Mouse (Mus musculus) lung, embryonic 14.5 days (tissue): ENCODE results near the gene Galm. TPM values are rescaled to one million over a fixed set of nuclear protein-coding genes. Genes with fewer than 3 reads are reported as not detected.
"Not testable (repeated sequence)": the region's sequence is repeated elsewhere in the genome, so short reads cannot be mapped to it uniquely, and the experiment has no call there.

Experiments
- ATAC-seq: fragments of 200-750 bp; cut with Nextera tagmentation; 2 replicates; pipeline ENCODE4 v1.8.0; 2017; ENCODE audit warnings: mild to moderate bottlenecking, moderate TSS enrichment, moderate library complexity; ENCODE audit not compliant: insufficient read depth
- DNase-seq: peaks from one replicate; pipeline ENCODE4 v3.0.0-alpha.2; 2015
- H3K27ac ChIP-seq: fragments of 300-500 bp; sonication (generic); 2 replicates; pipeline ENCODE4 v1.5.1; 2014; ENCODE audit warnings: low read depth, mild to moderate bottlenecking, moderate library complexity
- H3K27me3 ChIP-seq: fragments of 300-500 bp; sonication (generic); 2 replicates; pipeline ENCODE4 v1.6.1; 2014; ENCODE audit warnings: low read length, control low read depth; ENCODE audit not compliant: insufficient read depth
- H3K36me3 ChIP-seq: fragments of 300-500 bp; sonication (generic); 2 replicates; pipeline ENCODE4 v1.6.1; 2014; ENCODE audit warnings: control low read depth; ENCODE audit not compliant: insufficient read depth
- H3K4me1 ChIP-seq: fragments of 300-500 bp; sonication (generic); 2 replicates; pipeline ENCODE4 v1.6.1; 2014; ENCODE audit warnings: antibody characterized with exemption, control low read depth; ENCODE audit not compliant: insufficient read depth
- H3K4me2 ChIP-seq: fragments of 300-500 bp; sonication (generic); 2 replicates; pipeline ENCODE4 v1.6.1; 2014; ENCODE audit warnings: mild to moderate bottlenecking
- H3K4me3 ChIP-seq: fragments of 300-500 bp; sonication (generic); 2 replicates; pipeline ENCODE4 v1.5.1; 2014; ENCODE audit warnings: low read depth, low read length
- H3K9ac ChIP-seq: fragments of 300-500 bp; sonication (generic); 2 replicates; pipeline ENCODE4 v1.6.1; 2014
- H3K9me3 ChIP-seq: fragments of 300-500 bp; sonication (generic); 2 replicates; pipeline ENCODE4 v1.6.1; 2016; ENCODE audit warnings: low read depth, low read length, control low read depth
- CTCF ChIP-seq: IDR thresholded peaks from 2 replicates; pipeline ENCODE4 v1.5.1; 2016; ENCODE audit warnings: antibody characterized with exemption, low read depth
- WGBS: fragments of 180-500 bp; shearing (Covaris S2); extraction: QIAGEN DNeasy Blood & Tissue Kit; methylation state at CpG from one replicate; pipeline ENCODE4 v1.1.7; 2014; 5-methylcytosine and 5-hydroxymethylcytosine counted together
- polyA plus RNA-seq: library from polyadenylated mRNA; unstranded; fragments of >200 nt; fragmentation: Nextera tagmentation; extraction: Ambion mirVana; gene quantifications from 2 replicates; pipeline ENCODE4 v1.2.1, GENCODE M21; 2014

Gene Galm
- polyA plus RNA-seq, 1 experiment from 2014 or later: 15.8 TPM

DNA sequence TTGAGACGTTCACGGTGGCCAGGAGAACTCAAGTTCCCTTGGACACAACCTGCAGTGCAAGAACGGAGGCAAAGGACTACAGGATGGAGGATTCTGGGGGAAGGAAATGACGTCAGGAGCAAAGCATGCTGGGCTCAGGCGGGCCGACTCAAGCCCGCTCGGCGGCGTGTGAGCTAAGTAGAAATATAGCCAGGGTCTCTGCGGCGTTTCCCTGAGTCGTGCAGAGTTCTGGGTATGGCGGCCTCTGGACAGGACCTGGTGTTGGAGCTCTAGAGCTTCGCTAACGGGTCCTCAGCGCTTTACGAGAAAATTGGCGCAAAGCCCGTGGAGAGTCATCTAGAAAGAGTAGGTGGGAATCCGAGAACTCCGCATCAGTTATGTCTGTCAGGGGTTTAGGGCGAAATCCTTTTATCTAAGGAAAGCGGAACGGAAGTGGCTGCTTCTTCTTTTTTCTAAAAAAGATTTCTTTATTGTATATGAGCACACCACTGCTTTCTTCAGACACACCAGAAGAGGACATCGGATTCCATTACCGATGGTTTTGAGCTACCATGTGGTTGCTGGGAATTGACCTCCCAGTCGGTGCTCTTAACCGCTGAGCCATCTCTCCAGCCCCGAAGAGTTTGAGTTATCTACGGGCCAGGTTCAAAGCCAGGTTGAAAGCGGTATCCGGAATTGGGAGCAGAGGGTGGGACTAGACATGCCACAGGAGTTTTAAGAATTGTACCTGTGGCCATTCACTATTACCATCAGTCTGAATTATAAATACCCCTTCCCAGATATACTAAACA lies 97.2 kb downstream of the Galm start, which contains the start of gene Gemin6:
Gemin6 (plus strand) TSS at position 116 of the 791 bp plus-strand sequence.
- Histone ChIP-seq H3K36me3 (peaks cover 20% of the 10 kb centered on the region; the same call in 1 of the 2 replicates), H3K27me3 (no peaks in the 10 kb centered on the region), H3K4me3 (peak within 1 kb of the TSS; percentile 58), H3K4me2 (peak within 1 kb of the TSS; percentile 65), H3K4me1 (no peaks in the 10 kb centered on the region), H3K9me3 (no peaks in the 10 kb centered on the region), H3K9ac (peak within 1 kb of the TSS; percentile 80), H3K27ac (peak within 1 kb of the TSS; percentile 96)
- ATAC-seq (peak; percentile 97), DNase-seq (peak; percentile 97)
- under 1% methylated on average over 33 of the region's 33 CpGs for WGBS
- no peak for TF ChIP-seq CTCF

- 39% methylated on average over 4 of the region's 5 CpGs for WGBS
- ATAC-seq: peak; percentile 22; the same call in 1 of the 2 replicates
- peak overlapping the region; percentile 80 for H3K9ac ChIP-seq
- H3K9me3 ChIP-seq, DNase-seq, H3K27me3 ChIP-seq, H3K27ac ChIP-seq, H3K4me1 ChIP-seq: not testable (repeated sequence)
- H3K4me3 ChIP-seq: peak overlapping the region; percentile 58
- H3K36me3 ChIP-seq: peaks cover 20% of the 10 kb centered on the region; the same call in 1 of the 2 replicates
- peak overlapping the region; percentile 65 for H3K4me2 ChIP-seq
Measured at GRCm38 (mm10) chr17:80225142-80225541, 97.9 kb downstream of the Galm start.

DNA sequence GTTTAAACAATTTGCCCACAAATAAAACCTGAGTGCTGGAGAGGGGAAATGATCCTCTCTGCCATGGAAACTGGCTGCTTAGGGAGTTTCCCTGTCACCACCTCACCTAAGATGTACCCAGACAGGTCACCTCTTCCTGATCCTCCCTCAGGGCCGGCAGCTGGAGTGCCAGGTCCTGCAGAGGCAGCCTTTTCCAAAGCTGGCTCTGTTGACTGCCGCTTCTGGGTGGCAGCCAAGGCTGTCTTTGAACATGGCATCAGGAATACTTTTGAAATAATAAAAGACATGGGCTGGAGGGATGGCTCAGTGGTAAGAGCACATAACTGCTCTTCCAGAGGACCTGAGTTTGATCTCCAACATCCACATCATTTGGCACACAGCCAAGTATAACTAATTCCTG lies 102.1 kb downstream of the Galm start:
- WGBS: 81% methylated on average over 2 of the region's 2 CpGs
- no peaks in the 10 kb centered on the region for H3K9me3 ChIP-seq
- DNase-seq (no peak), ATAC-seq (no peak)
- no peak overlapping the region for H3K4me2 ChIP-seq
- peaks cover 20% of the 10 kb centered on the region; the same call in 1 of the 2 replicates for H3K36me3 ChIP-seq
- no peak overlapping the region for H3K4me3 ChIP-seq
- no peaks in the 10 kb centered on the region for H3K4me1 ChIP-seq
- H3K27ac ChIP-seq: no peak overlapping the region
- H3K9ac ChIP-seq: no peak overlapping the region
- no peaks in the 10 kb centered on the region for H3K27me3 ChIP-seq
- TF ChIP-seq CTCF: no peak

DNA sequence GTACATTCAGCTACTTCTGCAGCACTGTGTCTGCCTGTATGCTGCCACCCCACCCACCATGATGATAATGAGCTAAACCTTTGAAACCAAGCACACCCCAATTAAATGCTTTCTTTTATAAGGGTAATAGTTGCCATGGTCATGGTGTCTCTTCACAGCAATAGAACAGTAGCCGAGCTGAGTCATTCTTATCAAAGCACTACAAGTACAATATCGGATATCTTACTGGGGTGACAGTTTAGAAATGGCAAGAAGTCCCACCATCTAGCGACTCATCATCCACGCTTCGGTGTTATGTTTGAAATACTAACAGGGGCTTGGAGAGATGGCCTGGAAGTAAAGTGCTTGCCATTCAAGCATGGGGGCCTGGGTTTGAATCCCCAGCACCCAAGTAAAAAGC lies 106.6 kb downstream of the Galm start:
- no peak for TF ChIP-seq CTCF
- DNase-seq: no peak

GRCm38 (mm10) chr17:80234376-80234775 lies 107.1 kb downstream of the Galm start:
- H3K27ac ChIP-seq: no peak overlapping the region
- WGBS: 78% methylated on average over 7 of the region's 7 CpGs
- no peak overlapping the region for H3K4me3 ChIP-seq
- H3K9me3 ChIP-seq: no peaks in the 10 kb centered on the region
- no peak overlapping the region for H3K4me2 ChIP-seq
- peaks cover 15% of the 10 kb centered on the region for H3K36me3 ChIP-seq
- DNase-seq: no peak
- TF ChIP-seq CTCF: no peak
- ATAC-seq: no peak
- no peaks in the 10 kb centered on the region for H3K4me1 ChIP-seq
- no peaks in the 10 kb centered on the region for H3K27me3 ChIP-seq
- H3K9ac ChIP-seq: no peak overlapping the region

More for the DNA sequence above, 106.6 kb downstream of the Galm start:
- H3K36me3 ChIP-seq: peaks cover 16% of the 10 kb centered on the region
- ATAC-seq: no peak
- H3K9me3 ChIP-seq: no peaks in the 10 kb centered on the region
- no peak overlapping the region for H3K9ac ChIP-seq
- H3K27ac ChIP-seq: no peak overlapping the region
- H3K4me3 ChIP-seq: no peak overlapping the region
- no peak overlapping the region for H3K4me2 ChIP-seq
- H3K27me3 ChIP-seq: no peaks in the 10 kb centered on the region
- WGBS: 88% methylated on average over 5 of the region's 5 CpGs
- no peaks in the 10 kb centered on the region for H3K4me1 ChIP-seq

Other genes with a start within 250 kb of the Galm start
- 38.4 and 39.8 TPM in 2 replicates for gene Atl2, start 231.3 kb upstream of the Galm start, polyA plus RNA-seq
- 92.3 and 93.1 TPM in 2 replicates for gene Hnrnpll, start 65.1 kb upstream of the Galm start, polyA plus RNA-seq
- gene Srsf7, start 79.8 kb downstream of the Galm start, polyA plus RNA-seq: 732 and 736 TPM in 2 replicates
- gene Ttc39d, start 80.0 kb downstream of the Galm start, polyA plus RNA-seq: 0.07 TPM in 1 of 2 replicates, not detected in the other
- 45.5 and 46.7 TPM in 2 replicates for gene Gemin6, start 97.0 kb downstream of the Galm start, polyA plus RNA-seq
- gene Morn2, start 162.7 kb downstream of the Galm start, polyA plus RNA-seq: 30.5 and 32.8 TPM in 2 replicates
- gene Dhx57, start 163.0 kb downstream of the Galm start, polyA plus RNA-seq: 15.2 and 15.4 TPM in 2 replicates
- gene Arhgef33, start 179.9 kb downstream of the Galm start, polyA plus RNA-seq: 0.61 and 0.74 TPM in 2 replicates
- gene Gm10190, start 246.1 kb downstream of the Galm start, polyA plus RNA-seq: 2.1 and 2.4 TPM in 2 replicates